Mouse (Mus musculus) spleen, postnatal 36 days (tissue): ENCODE results near the gene Pbx3.

Source experiments
- DNase-seq, 2 experiments: peaks; one replicate each; pipeline ENCODE4 v3.0.0; 2022; ENCODE audit warnings: low spot score in 2 of 2, mixed read lengths in 1 of 2

Pbx3 gene

DNA sequence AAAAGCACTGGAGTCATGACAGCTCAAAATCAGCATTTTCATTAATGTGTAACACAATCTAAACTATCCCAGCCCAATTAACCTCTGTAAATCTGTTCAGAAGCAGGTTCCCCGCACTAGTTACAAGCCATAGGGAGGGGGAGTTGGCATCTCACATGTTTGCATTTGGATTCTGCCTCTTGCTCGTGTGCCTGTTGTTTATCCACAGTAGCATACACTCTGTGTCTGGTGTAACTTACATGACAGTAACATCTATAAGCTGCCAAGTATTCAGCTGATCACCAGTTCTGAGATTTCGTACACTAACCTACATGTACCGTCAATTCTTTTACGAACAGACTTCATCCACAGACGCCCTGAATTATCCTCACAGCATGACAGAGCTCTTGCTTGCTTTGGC is 147.5 kb downstream of the Pbx3 start:
- no peak for DNase-seq

DNA sequence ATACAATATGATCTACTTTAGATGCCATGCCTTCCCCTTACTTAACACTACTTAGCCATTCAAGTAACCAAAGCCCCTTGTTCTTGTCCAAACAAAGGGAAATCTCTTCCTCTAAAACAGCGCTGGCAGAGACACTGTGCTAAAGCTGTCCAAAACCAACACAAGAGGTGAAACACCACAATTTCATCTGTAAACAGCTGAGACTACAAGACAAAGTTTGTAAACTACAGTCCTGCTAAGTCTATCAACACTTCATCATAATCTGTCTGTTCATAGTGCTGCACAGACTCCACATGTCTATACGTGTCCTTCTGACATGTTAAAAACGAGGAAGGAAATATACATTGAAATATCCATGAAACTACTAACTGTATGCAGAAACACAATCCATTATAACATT is 151.5 kb downstream of the Pbx3 start:
- DNase-seq = no peak

DNA sequence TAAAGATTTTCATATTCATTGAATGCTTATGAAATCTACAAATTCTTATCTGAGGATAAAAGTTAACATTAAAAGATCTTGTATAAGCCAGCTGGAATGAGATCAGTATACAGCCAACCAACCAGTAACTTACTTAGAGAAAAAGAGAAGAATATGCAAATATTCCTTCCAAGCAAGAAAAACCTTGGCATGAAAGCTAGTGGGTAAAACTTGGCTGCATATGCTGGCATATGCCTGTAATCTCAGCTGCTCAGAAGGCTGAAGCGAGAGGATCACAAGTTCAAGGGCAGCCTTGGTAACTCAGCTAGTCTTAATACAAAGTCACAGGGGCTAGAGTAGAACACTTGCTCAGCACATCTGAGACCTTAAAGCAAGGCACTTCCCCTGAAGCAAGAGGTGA is 153.8 kb downstream of the Pbx3 start:
- DNase-seq = no peak

DNA sequence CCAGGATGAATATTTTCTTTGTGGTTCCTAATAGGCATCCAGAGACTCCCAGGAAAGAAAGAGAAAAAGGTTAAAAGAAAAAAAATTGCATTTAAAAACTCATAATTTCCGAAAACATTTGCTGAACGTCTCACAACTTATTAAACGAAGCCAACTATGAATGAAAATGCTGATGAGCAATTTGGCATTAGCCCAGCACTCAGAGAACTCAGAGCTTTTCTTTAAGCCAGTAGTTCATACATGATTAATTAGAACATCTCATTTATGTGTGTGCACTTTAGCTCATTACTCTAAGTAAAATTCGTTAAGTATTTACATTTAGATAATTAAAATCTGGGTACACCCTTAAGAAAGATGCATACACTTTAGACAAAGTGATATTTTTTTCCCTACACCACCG is 155.3 kb downstream of the Pbx3 start:
- no peak for DNase-seq

DNA sequence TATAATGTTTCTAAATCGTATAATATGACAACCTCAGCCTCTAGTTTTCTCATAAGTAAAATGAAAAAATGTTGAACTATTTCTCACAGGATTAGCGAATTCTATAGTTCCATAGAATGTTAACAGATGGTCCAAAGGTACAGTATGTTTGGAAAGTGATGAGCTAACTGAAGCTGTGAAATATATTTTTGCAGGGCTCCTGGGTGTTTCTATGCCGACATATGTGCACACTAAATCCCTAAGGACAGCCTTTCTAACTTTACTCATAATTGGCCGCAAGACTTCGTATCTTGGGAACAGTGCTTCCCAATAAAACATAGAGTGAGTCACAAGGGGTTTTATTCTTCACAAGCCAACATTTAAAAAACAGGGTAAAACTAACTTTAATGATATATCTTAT is 157.4 kb downstream of the Pbx3 start:
- DNase-seq = no peak

DNA sequence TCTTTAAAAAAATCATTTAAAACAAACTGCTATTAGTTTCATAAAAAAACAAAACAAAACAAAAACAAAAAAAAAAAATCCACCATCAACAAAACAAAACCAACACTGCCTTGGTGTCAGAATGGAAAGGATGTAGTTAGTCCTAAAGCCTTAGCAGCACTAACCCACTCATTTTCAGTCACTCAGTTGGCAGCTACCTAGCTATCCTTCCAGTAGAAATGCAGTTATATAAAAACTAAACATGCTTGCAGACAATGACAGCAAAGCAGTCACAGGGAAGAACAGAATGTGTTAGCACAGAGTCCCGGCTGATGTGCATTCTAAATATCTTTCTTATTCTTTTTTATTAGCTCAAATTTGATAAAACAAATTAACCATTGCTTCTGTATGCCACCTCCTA is 160.5 kb downstream of the Pbx3 start:
- DNase-seq = no peak

DNA sequence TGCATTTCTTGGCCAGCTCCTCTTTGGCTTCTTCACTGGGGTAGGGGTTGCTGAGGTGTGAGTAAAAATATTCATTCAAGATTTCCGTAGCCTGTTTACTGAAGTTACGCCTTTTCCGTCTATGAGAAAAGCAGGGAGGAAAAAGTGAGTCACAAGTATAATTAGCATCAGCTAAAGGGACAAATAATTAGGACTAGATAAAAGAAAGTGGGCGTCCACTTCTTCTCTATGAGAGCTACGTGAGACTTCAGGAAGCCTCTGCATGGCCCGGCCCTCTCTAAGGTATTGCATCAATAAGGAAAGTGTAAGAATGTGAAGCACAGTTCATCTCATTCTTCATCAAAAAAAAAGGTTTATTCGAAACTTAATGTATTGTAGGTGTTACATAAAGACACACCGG is 168.1 kb downstream of the Pbx3 start:
- DNase-seq = no peak

DNA sequence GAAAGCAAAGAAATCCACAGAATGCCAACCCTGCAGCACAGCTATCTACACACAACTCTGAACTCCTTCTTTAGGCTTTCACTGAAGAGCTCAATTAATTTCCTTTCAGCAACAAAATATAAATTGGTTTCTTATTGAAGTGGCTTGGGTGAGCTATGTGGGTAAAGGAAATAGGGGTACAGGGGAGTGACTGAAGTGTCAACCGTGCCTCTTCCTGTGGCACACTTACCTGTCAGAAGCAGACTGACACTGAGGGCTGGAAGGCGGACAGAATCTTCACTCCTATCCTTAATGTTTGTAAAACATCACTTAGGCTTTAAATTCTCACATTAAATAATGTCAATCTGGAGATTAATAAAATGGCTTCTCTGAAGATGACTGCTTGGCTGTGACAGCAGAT is 168.6 kb downstream of the Pbx3 start:
- no peak for DNase-seq

DNA sequence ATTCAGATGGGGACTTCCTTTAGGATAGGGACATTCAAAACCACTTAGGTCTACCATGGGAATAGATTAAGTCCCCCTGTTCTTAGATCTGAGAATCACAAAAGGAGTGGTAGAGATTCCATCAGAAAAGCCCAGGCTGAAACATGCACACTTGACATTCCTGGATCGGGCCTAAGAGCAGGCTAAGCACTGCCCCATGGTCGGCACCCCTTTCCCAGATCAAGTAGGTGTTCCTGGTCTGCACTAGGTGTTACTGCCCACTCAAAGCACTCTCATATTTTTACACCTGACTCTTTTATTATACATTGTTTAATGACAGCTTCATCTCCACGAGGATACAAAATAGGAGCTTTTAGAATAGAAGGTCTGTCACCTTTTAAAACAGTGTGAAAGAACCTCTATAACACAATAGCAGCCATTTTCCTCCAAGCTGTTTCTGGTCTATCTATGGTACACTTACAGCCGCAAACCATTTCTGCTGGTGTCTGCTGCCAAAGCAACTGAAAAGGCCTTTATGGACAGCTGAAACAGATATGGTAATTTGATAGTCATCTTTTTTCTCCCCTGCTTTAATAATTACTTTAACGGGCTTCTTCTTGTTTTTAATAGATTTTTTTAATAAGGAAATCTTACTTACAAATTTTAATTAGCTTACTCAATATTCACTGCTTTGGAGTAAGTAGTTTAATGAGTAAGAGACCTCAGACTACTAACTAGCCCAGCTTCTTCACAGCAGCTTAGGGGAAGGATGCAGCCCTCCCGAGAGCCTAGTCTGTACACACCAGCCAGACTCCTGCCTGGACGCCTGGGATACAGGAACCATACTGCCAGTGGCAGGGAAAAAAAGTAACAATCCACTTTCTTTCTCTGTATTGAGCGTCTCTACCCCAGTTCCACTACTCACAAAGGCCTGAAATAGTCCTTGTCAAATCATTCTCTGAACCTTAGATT is 178.8 kb downstream of the Pbx3 start:
- DNase-seq = no peak

DNA sequence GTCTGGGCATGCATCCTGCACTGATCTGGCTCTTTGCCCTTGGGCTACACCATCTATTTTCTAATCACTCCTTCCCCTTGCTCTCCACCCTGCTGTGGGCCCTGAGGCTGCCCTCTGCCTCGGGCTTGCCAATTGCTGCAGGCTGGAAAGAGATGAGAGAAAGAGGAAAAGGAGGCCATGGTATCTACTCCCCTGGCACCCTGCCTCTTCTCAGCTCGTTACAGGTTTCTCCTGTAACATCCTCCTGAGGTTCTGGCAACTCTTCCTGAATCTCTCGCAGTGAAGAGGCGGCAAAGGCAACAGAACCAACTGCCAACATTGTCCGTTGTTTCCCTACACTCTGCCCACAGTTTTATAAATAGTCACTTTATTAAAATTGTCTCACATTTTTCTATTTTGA is 179.7 kb downstream of the Pbx3 start:
- DNase-seq = no peak

DNA sequence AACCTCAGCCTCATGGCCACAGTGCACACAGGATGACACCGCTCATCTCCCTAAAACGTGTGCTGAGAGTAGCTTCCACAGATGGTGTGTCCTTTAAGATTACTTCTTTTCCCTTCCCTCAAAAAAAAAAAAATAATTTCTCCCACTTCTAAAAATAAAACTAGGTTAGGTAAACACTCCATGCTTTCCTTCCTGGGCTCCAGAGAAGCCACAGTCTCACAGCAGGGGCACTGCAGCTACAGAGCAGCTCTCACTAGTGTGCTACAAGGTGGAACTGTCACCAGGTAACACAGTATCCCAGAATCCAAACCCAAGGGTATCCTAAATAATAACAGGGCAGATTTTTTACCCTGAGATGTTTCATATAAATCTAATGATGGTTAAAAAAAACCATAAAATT is 185.6 kb downstream of the Pbx3 start:
- DNase-seq = no peak

DNA sequence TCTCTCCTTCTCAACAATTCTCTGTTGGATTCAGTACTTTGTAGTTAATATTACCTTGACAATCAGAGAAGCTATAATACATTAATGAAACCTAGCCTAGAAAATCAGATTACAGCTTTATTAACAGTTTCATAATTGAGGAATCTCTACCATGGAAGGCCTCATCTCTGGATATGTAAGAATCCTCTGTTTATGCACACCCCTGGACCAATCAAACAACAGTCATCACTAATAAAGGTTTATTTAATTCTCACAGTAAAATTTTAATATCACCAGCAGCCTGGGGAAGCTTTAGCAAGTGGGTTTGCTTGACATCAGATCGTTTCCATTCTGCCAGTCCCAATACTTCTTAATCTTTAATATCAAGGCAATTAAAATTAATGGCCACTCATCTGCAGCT is 191.3 kb downstream of the Pbx3 start:
- no peak for DNase-seq

DNA sequence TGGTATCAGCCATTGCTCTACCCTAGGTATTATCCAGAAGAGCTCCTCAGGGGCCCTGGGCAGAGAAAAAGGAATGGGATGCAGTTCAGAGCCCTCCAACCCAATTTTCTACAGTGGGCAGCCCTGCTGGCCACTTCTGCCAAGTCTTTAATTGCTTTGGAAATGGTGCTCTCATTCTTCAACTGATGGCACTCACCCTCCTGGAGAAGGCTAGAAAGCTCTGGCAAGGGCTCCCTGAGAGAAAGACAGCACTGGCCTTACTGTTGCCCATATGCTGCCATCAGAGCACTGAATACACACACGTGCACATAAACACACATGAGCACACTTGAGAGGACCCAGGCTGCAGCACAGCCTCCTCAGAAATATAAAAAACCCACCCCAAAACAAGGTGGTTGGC is 193.6 kb downstream of the Pbx3 start:
- no peak for DNase-seq

DNA sequence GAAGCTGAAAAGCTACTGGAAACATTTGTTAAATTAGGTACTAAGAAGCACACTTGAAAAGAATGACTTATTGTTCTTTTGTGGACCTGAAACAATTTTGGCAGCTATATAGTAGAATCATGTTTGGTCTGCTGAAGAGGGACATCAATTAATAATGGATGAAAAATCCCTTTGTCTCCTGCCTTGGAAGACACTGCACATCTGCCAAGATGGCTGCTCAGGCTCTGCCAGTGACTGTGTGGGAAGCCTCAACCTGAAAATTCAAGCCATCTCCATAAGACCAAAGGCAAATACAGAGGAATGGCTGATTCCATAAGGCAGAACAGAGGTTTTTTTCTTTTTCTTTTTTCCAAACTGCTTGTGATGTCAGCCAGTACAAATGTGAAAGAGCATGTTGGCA is 194.3 kb downstream of the Pbx3 start:
- DNase-seq = no peak

DNA sequence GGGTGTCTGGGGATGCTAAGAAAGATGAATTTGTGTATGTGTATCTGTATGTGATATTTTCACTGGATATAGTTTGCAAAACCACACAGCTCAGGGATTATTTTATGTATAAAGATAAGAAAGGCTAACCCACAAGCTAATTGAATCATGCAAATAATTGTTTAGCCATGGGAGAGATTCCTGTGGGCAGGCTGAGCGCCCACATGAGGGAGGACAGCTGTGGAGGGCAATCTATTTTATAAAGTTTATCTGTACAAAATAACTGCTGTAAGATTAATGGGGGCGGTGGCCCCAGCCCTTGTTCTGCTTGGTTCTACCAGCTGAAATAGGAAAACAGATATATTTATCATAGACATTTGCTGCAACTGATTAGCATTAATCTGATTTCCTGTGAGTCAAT is 202.5 kb downstream of the Pbx3 start:
- DNase-seq = no peak

DNA sequence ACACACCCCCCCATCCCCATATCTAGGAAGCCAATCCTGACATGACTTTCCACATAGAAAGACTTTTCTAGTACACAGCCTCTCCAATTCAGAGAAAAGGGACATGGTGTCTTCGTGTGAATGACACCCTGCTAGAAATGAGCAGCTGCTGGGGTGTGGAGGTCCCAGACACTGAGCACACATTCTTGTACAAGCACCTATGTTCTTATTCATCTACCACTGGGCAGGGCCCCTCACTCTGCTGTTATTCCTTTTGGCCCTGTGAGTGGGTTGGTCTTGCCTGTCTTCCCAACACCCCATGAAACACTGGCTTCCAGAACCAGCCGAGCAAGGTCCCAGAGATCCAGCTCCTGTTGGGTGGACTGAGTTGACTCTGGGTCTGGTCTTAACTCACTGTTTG is 203.3 kb downstream of the Pbx3 start:
- no peak for DNase-seq

DNA sequence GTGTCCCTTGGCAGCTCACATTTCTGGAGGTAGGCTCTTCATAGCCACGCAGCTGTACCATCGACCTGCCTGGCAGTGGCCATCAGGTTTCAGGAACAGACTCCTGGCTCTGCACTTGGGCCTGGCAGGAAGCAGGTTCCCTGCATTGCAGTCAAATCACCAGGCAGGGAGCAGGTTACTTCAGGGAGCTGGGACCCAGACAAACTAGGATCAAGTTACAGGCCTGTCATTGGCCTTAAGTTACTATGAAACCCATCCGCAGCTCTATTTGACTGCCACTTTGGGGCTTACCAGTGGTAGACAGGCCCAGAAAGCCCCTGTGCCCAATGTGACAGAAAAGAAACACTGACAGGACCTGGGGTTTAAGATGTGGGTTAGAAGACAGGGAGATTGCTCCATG is 204.8 kb downstream of the Pbx3 start:
- no peak for DNase-seq

DNA sequence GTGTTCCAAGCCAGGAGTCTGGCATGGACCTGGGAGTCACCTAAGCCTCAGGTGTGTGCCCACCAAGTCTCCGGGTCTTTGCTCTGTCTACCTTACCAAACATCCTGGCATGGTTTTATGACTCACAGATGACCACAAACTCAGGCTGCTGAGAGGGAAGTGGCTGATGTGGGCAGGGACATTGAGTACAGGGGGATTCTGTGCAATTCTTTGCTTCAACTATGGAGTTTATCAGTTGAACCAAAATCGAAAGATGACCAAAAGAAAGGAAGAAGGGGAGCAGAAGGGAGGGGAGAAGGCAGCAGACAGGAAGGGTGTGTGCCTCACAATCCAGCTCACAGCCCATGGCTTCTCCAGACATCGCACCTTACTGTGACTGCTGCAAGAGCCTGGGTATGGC is 210.5 kb downstream of the Pbx3 start:
- DNase-seq = no peak

DNA sequence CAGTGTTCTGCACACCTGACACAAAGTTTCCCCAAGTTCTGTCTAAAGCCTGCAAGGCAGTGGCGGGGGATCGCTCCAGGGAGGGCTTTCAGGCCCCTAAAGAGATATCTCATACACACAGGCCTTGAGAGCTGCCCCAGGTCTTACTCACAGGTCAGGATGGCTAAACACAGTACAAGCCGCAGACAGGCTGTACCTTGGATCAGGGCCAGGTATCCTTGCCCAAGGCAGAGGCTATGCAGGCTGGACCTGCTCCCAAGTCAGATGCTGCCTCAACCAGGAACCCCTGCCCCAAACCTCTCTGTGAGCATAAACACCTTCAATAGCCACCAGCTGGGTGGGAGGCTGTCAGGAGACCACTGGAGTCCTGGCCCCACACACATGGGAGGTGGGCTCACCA is 215.2 kb downstream of the Pbx3 start:
- no peak for DNase-seq

DNA sequence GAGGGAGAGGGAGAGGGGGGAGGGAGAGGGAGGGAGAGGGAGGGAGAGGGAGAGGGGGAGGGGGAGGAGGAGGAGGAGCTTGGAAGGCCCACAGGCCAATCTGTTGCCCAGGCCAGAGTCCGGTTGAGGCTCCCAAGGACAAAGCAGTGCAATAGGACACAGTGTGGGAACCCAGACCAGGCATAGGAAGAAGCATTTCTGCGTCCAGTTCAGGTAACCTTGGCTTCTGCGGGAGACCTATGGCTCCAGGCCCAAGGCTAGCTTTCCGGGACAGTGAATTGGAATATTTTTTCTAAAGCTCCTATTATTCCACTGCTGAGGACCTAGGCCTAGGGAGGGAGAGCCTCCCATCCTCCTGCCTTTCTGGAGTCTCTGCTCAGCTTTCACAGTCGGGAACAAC is 218.1 kb downstream of the Pbx3 start:
- DNase-seq = no peak

DNA sequence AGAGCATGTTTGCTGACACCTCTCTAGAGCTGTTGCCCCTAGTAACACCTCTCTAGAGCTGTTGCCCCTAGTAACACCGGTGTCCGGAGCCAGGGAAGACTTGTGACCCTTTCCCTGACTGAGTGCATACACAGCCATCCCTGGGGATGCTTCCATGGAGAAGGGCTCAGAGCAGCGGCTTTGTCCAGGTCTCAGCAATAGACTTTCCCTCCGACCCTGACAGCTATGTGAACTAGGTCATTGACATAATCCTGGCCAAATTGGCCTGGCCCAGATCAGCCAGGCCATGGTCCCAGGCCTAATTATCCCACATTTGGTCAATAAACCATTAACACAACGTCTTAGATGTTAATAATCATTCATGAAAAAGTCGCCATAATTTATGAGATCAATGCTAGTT is 219.6 kb downstream of the Pbx3 start:
- no peak for DNase-seq

DNA sequence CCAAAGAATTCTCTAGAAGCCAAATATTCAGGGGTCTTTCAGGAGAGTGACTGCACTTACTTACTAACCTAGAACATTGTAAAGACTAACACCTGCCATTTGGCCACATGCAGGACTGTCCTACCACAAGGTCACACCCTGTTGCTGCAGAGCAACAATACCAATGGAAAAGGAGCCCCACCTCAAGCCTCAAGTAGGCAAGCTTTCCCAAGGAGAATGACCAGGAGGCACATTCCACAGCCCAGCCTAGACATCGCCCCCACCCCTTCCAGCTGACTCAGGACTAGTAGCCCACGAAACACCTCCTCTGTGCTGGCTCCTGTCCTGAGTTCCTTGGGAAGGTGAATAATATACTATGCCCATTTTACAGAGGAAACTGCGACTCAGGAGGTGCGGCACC is 222.4 kb downstream of the Pbx3 start:
- no peak for DNase-seq

DNA sequence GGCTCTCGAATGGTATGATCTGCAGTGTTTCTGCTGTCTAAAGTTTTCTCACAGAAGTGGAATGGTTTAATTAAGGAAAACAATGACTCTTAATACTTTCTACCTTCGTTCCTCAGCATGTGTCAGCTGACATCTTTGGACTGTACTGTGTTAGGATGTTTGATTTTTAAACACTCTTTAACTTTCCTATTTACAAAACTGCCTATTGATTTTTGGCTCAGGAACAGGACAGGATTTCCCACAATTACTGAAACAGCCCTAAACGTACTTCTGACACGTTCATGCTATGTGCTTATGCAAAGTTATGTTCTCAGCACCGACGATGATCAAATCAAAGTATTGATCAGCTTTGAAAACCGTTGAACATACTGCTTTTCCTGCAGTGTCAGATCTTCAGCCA is 224.7 kb downstream of the Pbx3 start:
- DNase-seq = no peak

DNA sequence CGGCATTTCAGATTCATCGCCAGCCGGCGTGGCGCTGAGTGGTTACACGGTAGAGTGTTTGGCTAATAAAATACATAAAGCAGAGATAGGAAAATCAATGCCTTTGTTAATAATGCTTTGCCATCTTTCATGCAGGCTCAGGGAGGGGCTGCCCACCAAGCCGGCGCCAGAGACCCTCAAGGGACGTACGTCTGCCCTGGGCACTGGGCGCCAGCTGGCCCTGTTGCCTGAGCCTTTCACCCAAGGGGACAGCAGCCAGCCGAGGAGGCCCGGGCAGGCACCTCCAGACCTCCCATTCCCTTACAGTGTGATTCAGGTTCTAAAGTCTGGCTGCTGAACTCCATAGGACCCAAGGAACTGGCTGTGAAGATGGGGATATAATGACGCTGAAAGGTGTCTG is 225.5 kb downstream of the Pbx3 start:
- DNase-seq = no peak
